Mouse (Mus musculus) adrenal gland, adult 10 weeks (tissue): ENCODE measurements around the gene Gcnt4. TPM values are rescaled to one million over a fixed set of nuclear protein-coding genes. Genes with fewer than 3 reads are reported as not detected.

Experiments
- polyA plus RNA-seq: library from polyadenylated mRNA; stranded (reverse); fragments of 350-450 nt; fragmentation: Illumina TruSeq; extraction: RNeasy Lipid Tissue Mini Kit (QIAGEN cat#74804); gene quantifications from one replicate; pipeline ENCODE4 v1.2.3, GENCODE M21; 2014; ENCODE audit warnings: low read depth, low replicate concordance

The Gcnt4 gene
- 0.64 TPM for polyA plus RNA-seq

GRCm38 (mm10) chr13:96923999-96924961 is at the start of gene Gcnt4:
Gcnt4 (plus strand) TSS chr13:96924689.

Other genes with a start within 250 kb of the Gcnt4 start
- gene Ankrd31, start 176.4 kb upstream of the Gcnt4 start, polyA plus RNA-seq: not detected
- gene 1700029F12Rik, start 109.7 kb downstream of the Gcnt4 start, polyA plus RNA-seq: not detected
- gene Fam169a, start 142.6 kb downstream of the Gcnt4 start, polyA plus RNA-seq: 15.6 TPM
- 6.4 TPM for gene Gm6169, start 174.5 kb downstream of the Gcnt4 start, polyA plus RNA-seq
- gene Gfm2, start 213.2 kb downstream of the Gcnt4 start, polyA plus RNA-seq: 119 TPM
- gene Nsa2, start 213.2 kb downstream of the Gcnt4 start, polyA plus RNA-seq: 162 TPM